ENCODE assay signal across 20 mouse cellular contexts in genomic region chr11:69048151-69048550, GRCm38 (mm10). TPM values are rescaled to one million over a fixed set of nuclear protein-coding genes. Genes with fewer than 3 reads are reported as not detected.
DNase-seq lines count a peak whose midpoint lies in the region; ATAC-seq lines count a peak whose summit lies in the region.
"Had no signal": no experiment of that assay in that cellular context is flagged by ENCODE, and none has a peak within 500 bp of the region (broad histone marks: within the 10 kb centered on the region; RNA-seq: fewer than 3 reads in every experiment).

No protein-coding gene starts in this region.

- peak; percentile 70 for DNase-seq in heart, embryonic 10.5 days (ENCODE audit: low spot score)
- no peak for DNase-seq in liver, embryonic 13.5 days
- no peak for DNase-seq in liver
- DNase-seq: adrenal gland, adult 2 months; cerebellum, adult 2 months; cerebellum, postnatal 36 days; kidney, adult 9 months; layer of hippocampus, postnatal 36 days; midbrain, embryonic 14.5 days; right cerebral cortex, postnatal 25 days; thymus, adult 18-20 months; thymus, postnatal 4 days had no signal

- no peak for ATAC-seq in heart, embryonic 12.5 days (ENCODE audit: insufficient number of reproducible peaks, low FRiP score)
- no peak for ATAC-seq in liver, embryonic 13.5 days (ENCODE audit: low read depth)
- ATAC-seq in neural tube, embryonic 12.5 days (ENCODE audit: low FRiP score, low read depth) = no peak
- no peak for ATAC-seq in neural tube, embryonic 15.5 days (ENCODE audit: low FRiP score)
- no peak for ATAC-seq in liver, embryonic 16.5 days (ENCODE audit: low read depth)
- no peak for ATAC-seq in kidney, embryonic 14.5 days (ENCODE audit: low FRiP score, low TSS enrichment)

- no peak overlapping the region for H3K4me2 ChIP-seq in heart, embryonic 12.5 days
- H3K4me2 ChIP-seq in liver, embryonic 13.5 days = peak overlapping the region; percentile 80
- H3K4me2 ChIP-seq in neural tube, embryonic 12.5 days (replicated peaks) = peak overlapping the region; percentile 89; the same call in 1 of the 2 replicates
- H3K4me2 ChIP-seq in neural tube, embryonic 15.5 days = no peak overlapping the region
- no peak overlapping the region for H3K4me2 ChIP-seq in liver, embryonic 16.5 days (ENCODE audit: low read depth, low read length)
- no peak overlapping the region for H3K4me2 ChIP-seq in kidney, embryonic 14.5 days (replicated peaks; ENCODE audit: low read depth, low read length)

- H3K27ac ChIP-seq in heart, embryonic 10.5 days = no peak overlapping the region
- H3K27ac ChIP-seq in heart, embryonic 12.5 days (ENCODE audit: poor library complexity, severe bottlenecking) = no peak overlapping the region
- H3K27ac ChIP-seq in liver, embryonic 13.5 days = no peak overlapping the region
- no peak overlapping the region for H3K27ac ChIP-seq in neural tube, embryonic 12.5 days
- H3K27ac ChIP-seq in neural tube, embryonic 15.5 days (replicated peaks) = no peak overlapping the region
- no peak overlapping the region for H3K27ac ChIP-seq in liver, embryonic 16.5 days (ENCODE audit: low read length)
- H3K27ac ChIP-seq in kidney, embryonic 14.5 days (ENCODE audit: low read depth, low read length) = no peak overlapping the region
- H3K27ac ChIP-seq: hindbrain, embryonic 14.5 days; stomach, embryonic 15.5 days had no signal

- H3K9ac ChIP-seq in heart, embryonic 12.5 days = no peak overlapping the region
- H3K9ac ChIP-seq in liver, embryonic 13.5 days = no peak overlapping the region
- H3K9ac ChIP-seq in neural tube, embryonic 12.5 days = no peak overlapping the region
- H3K9ac ChIP-seq in neural tube, embryonic 15.5 days (replicated peaks) = no peak overlapping the region
- H3K9ac ChIP-seq in liver, embryonic 16.5 days (ENCODE audit: low read depth, low read length) = no peak overlapping the region
- no peak overlapping the region for H3K9ac ChIP-seq in kidney, embryonic 14.5 days (ENCODE audit: low read depth, low read length)
- H3K9ac ChIP-seq: hindbrain, embryonic 14.5 days had no signal

- no peak overlapping the region for H3K4me3 ChIP-seq in heart, embryonic 10.5 days
- H3K4me3 ChIP-seq in heart, embryonic 12.5 days = no peak overlapping the region
- H3K4me3 ChIP-seq in liver, embryonic 13.5 days (replicated peaks) = peak overlapping the region; percentile 90
- H3K4me3 ChIP-seq in neural tube, embryonic 12.5 days = no peak overlapping the region
- H3K4me3 ChIP-seq in neural tube, embryonic 15.5 days (replicated peaks) = no peak overlapping the region
- peak overlapping the region; percentile 4 for H3K4me3 ChIP-seq in liver, embryonic 16.5 days (ENCODE audit: low read depth, low read length)
- no peak overlapping the region for H3K4me3 ChIP-seq in kidney, embryonic 14.5 days (ENCODE audit: low read length)
- H3K4me3 ChIP-seq: myocyte had no signal

- H3K9me3 ChIP-seq in heart, embryonic 10.5 days = no peaks in the 10 kb centered on the region
- H3K9me3 ChIP-seq in heart, embryonic 12.5 days (replicated peaks) = no peaks in the 10 kb centered on the region
- H3K9me3 ChIP-seq in liver, embryonic 13.5 days (replicated peaks) = no peaks in the 10 kb centered on the region
- no peaks in the 10 kb centered on the region for H3K9me3 ChIP-seq in neural tube, embryonic 12.5 days
- no peaks in the 10 kb centered on the region for H3K9me3 ChIP-seq in neural tube, embryonic 15.5 days (replicated peaks)
- no peaks in the 10 kb centered on the region for H3K9me3 ChIP-seq in liver, embryonic 16.5 days (replicated peaks; ENCODE audit: control insufficient read depth, low read length)
- no peaks in the 10 kb centered on the region for H3K9me3 ChIP-seq in kidney, embryonic 14.5 days (ENCODE audit: control insufficient read depth, low read length)
- H3K9me3 ChIP-seq: stomach, embryonic 15.5 days had no signal

- H3K36me3 ChIP-seq in heart, embryonic 10.5 days = peaks cover 50% of the 10 kb centered on the region
- peaks cover 39% of the 10 kb centered on the region for H3K36me3 ChIP-seq in heart, embryonic 12.5 days
- peaks cover 56% of the 10 kb centered on the region for H3K36me3 ChIP-seq in liver, embryonic 13.5 days
- peaks cover 28% of the 10 kb centered on the region for H3K36me3 ChIP-seq in neural tube, embryonic 12.5 days
- no peaks in the 10 kb centered on the region for H3K36me3 ChIP-seq in neural tube, embryonic 15.5 days
- H3K36me3 ChIP-seq in liver, embryonic 16.5 days (ENCODE audit: control insufficient read depth, insufficient read depth) = peaks cover 44% of the 10 kb centered on the region
- peaks cover 41% of the 10 kb centered on the region for H3K36me3 ChIP-seq in kidney, embryonic 14.5 days (ENCODE audit: control insufficient read depth, insufficient read depth, low read length)

- 90% methylated on average over 14 of the region's 14 CpGs for WGBS in heart, embryonic 10.5 days
- WGBS in heart, embryonic 12.5 days = 88% methylated on average over 14 of the region's 14 CpGs
- 86% methylated on average over 14 of the region's 14 CpGs for WGBS in liver, embryonic 13.5 days (ENCODE audit: insufficient replicate concordance)
- 94% methylated on average over 14 of the region's 14 CpGs for WGBS in neural tube, embryonic 12.5 days
- 95% methylated on average over 14 of the region's 14 CpGs for whole genome bisulfite sequencing in neural tube, embryonic 15.5 days
- WGBS in liver, embryonic 16.5 days (ENCODE audit: insufficient replicate concordance) = 87% methylated on average over 14 of the region's 14 CpGs
- 93% methylated on average over 14 of the region's 14 CpGs for WGBS in kidney, embryonic 14.5 days

- no peaks in the 10 kb centered on the region for H3K27me3 ChIP-seq in heart, embryonic 10.5 days (ENCODE audit: insufficient read depth, poor library complexity, severe bottlenecking)
- no peaks in the 10 kb centered on the region for H3K27me3 ChIP-seq in heart, embryonic 12.5 days (replicated peaks)
- H3K27me3 ChIP-seq in liver, embryonic 13.5 days = no peaks in the 10 kb centered on the region
- H3K27me3 ChIP-seq in neural tube, embryonic 12.5 days (replicated peaks) = no peaks in the 10 kb centered on the region
- H3K27me3 ChIP-seq in neural tube, embryonic 15.5 days (replicated peaks) = no peaks in the 10 kb centered on the region
- H3K27me3 ChIP-seq in liver, embryonic 16.5 days (ENCODE audit: control insufficient read depth, insufficient read depth, low read depth, low read length) = no peaks in the 10 kb centered on the region
- no peaks in the 10 kb centered on the region for H3K27me3 ChIP-seq in kidney, embryonic 14.5 days (ENCODE audit: control insufficient read depth, insufficient read depth, low read length)
- H3K27me3 ChIP-seq: stomach, embryonic 15.5 days had no signal

- H3K4me1 ChIP-seq in heart, embryonic 10.5 days = peaks cover 24% of the 10 kb centered on the region
- H3K4me1 ChIP-seq in heart, embryonic 12.5 days (replicated peaks) = peaks cover 28% of the 10 kb centered on the region
- H3K4me1 ChIP-seq in liver, embryonic 13.5 days (replicated peaks) = peaks cover 65% of the 10 kb centered on the region
- peaks cover 13% of the 10 kb centered on the region for H3K4me1 ChIP-seq in neural tube, embryonic 12.5 days
- H3K4me1 ChIP-seq in neural tube, embryonic 15.5 days = peaks cover 12% of the 10 kb centered on the region
- peaks cover 24% of the 10 kb centered on the region for H3K4me1 ChIP-seq in liver, embryonic 16.5 days (ENCODE audit: control insufficient read depth, low read depth, low read length)
- H3K4me1 ChIP-seq in kidney, embryonic 14.5 days (ENCODE audit: control insufficient read depth, insufficient read depth, low read length) = peaks cover 15% of the 10 kb centered on the region

RNA-seq across cellular contexts. Expression of gene Aurkb, which starts 2.7 kb away (rescaled TPM):
- polyA plus RNA-seq in heart, embryonic 10.5 days (2016; fragmentation: Nextera tagmentation; extraction: Ambion mirVana) = 110 and 147 TPM in 2 replicates
- polyA plus RNA-seq in heart, embryonic 12.5 days (2016; fragmentation: Nextera tagmentation; extraction: Ambion mirVana) = 79.4 and 85.9 TPM in 2 replicates
- 116 and 123 TPM in 2 replicates for polyA plus RNA-seq in liver, embryonic 13.5 days (2015; fragmentation: Nextera tagmentation; extraction: Ambion mirVana)
- polyA plus RNA-seq in neural tube, embryonic 12.5 days (2016; fragmentation: Nextera tagmentation; extraction: Ambion mirVana) = 95.5 and 98.4 TPM in 2 replicates
- 15.6 and 47.4 TPM in 2 replicates for polyA plus RNA-seq in neural tube, embryonic 15.5 days (2015; fragmentation: Nextera tagmentation; extraction: Ambion mirVana)
- polyA plus RNA-seq in liver, embryonic 16.5 days (2015; fragmentation: Nextera tagmentation; extraction: Ambion mirVana) = 101 and 107 TPM in 2 replicates
- polyA plus RNA-seq in kidney, embryonic 14.5 days (2014; fragmentation: Nextera tagmentation; extraction: Ambion mirVana) = 145 and 155 TPM in 2 replicates

RNA-seq across cellular contexts. Expression of gene Borcs6, which starts 11.4 kb away (rescaled TPM):
- 8.2 and 9.0 TPM in 2 replicates for polyA plus RNA-seq in heart, embryonic 10.5 days (2016; fragmentation: Nextera tagmentation; extraction: Ambion mirVana)
- polyA plus RNA-seq in heart, embryonic 12.5 days (2016; fragmentation: Nextera tagmentation; extraction: Ambion mirVana) = 10.7 and 13.6 TPM in 2 replicates
- 3.5 TPM in 2 replicates for polyA plus RNA-seq in liver, embryonic 13.5 days (2015; fragmentation: Nextera tagmentation; extraction: Ambion mirVana)
- 17.9 and 18.9 TPM in 2 replicates for polyA plus RNA-seq in neural tube, embryonic 12.5 days (2016; fragmentation: Nextera tagmentation; extraction: Ambion mirVana)
- 20.6 and 24.0 TPM in 2 replicates for polyA plus RNA-seq in neural tube, embryonic 15.5 days (2015; fragmentation: Nextera tagmentation; extraction: Ambion mirVana)
- polyA plus RNA-seq in liver, embryonic 16.5 days (2015; fragmentation: Nextera tagmentation; extraction: Ambion mirVana) = 3.1 and 3.6 TPM in 2 replicates
- 6.6 and 7.5 TPM in 2 replicates for polyA plus RNA-seq in kidney, embryonic 14.5 days (2014; fragmentation: Nextera tagmentation; extraction: Ambion mirVana)

RNA-seq across cellular contexts. Expression of gene Tmem107, which starts 22.5 kb away (rescaled TPM):
- 29.1 and 30.4 TPM in 2 replicates for polyA plus RNA-seq in heart, embryonic 10.5 days (2016; fragmentation: Nextera tagmentation; extraction: Ambion mirVana)
- polyA plus RNA-seq in heart, embryonic 12.5 days (2016; fragmentation: Nextera tagmentation; extraction: Ambion mirVana) = 30.6 and 31.5 TPM in 2 replicates
- 30.8 and 31.7 TPM in 2 replicates for polyA plus RNA-seq in liver, embryonic 13.5 days (2015; fragmentation: Nextera tagmentation; extraction: Ambion mirVana)
- polyA plus RNA-seq in neural tube, embryonic 12.5 days (2016; fragmentation: Nextera tagmentation; extraction: Ambion mirVana) = 36.1 and 39.8 TPM in 2 replicates
- 33.3 and 39.2 TPM in 2 replicates for polyA plus RNA-seq in neural tube, embryonic 15.5 days (2015; fragmentation: Nextera tagmentation; extraction: Ambion mirVana)
- polyA plus RNA-seq in liver, embryonic 16.5 days (2015; fragmentation: Nextera tagmentation; extraction: Ambion mirVana) = 20.2 and 21.7 TPM in 2 replicates
- 62.2 and 73.8 TPM in 2 replicates for polyA plus RNA-seq in kidney, embryonic 14.5 days (2014; fragmentation: Nextera tagmentation; extraction: Ambion mirVana)

RNA-seq across cellular contexts. Expression of gene Ctc1, which starts 32.4 kb away (rescaled TPM):
- 69.0 and 76.7 TPM in 2 replicates for polyA plus RNA-seq in heart, embryonic 10.5 days (2016; fragmentation: Nextera tagmentation; extraction: Ambion mirVana)
- 60.8 and 62.7 TPM in 2 replicates for polyA plus RNA-seq in heart, embryonic 12.5 days (2016; fragmentation: Nextera tagmentation; extraction: Ambion mirVana)
- polyA plus RNA-seq in liver, embryonic 13.5 days (2015; fragmentation: Nextera tagmentation; extraction: Ambion mirVana) = 16.9 and 20.3 TPM in 2 replicates
- 60.8 and 66.8 TPM in 2 replicates for polyA plus RNA-seq in neural tube, embryonic 12.5 days (2016; fragmentation: Nextera tagmentation; extraction: Ambion mirVana)
- 53.4 and 55.0 TPM in 2 replicates for polyA plus RNA-seq in neural tube, embryonic 15.5 days (2015; fragmentation: Nextera tagmentation; extraction: Ambion mirVana)
- 17.2 and 23.0 TPM in 2 replicates for polyA plus RNA-seq in liver, embryonic 16.5 days (2015; fragmentation: Nextera tagmentation; extraction: Ambion mirVana)
- polyA plus RNA-seq in kidney, embryonic 14.5 days (2014; fragmentation: Nextera tagmentation; extraction: Ambion mirVana) = 44.2 and 62.3 TPM in 2 replicates

RNA-seq across cellular contexts. Expression of gene Pfas, which starts 39.9 kb away (rescaled TPM):
- polyA plus RNA-seq in heart, embryonic 10.5 days (2016; fragmentation: Nextera tagmentation; extraction: Ambion mirVana) = 30.9 and 35.6 TPM in 2 replicates
- polyA plus RNA-seq in heart, embryonic 12.5 days (2016; fragmentation: Nextera tagmentation; extraction: Ambion mirVana) = 20.7 and 21.5 TPM in 2 replicates
- 32.4 and 33.2 TPM in 2 replicates for polyA plus RNA-seq in liver, embryonic 13.5 days (2015; fragmentation: Nextera tagmentation; extraction: Ambion mirVana)
- polyA plus RNA-seq in neural tube, embryonic 12.5 days (2016; fragmentation: Nextera tagmentation; extraction: Ambion mirVana) = 26.3 and 30.9 TPM in 2 replicates
- polyA plus RNA-seq in neural tube, embryonic 15.5 days (2015; fragmentation: Nextera tagmentation; extraction: Ambion mirVana) = 15.5 and 20.2 TPM in 2 replicates
- 13.7 and 15.4 TPM in 2 replicates for polyA plus RNA-seq in liver, embryonic 16.5 days (2015; fragmentation: Nextera tagmentation; extraction: Ambion mirVana)
- 33.7 and 47.7 TPM in 2 replicates for polyA plus RNA-seq in kidney, embryonic 14.5 days (2014; fragmentation: Nextera tagmentation; extraction: Ambion mirVana)

Comparison
In these comparisons a context has a peak if more than half of its experiments do, and no peak if none do; other contexts are left out.
1. H3K4me2 ChIP-seq: peak in liver, embryonic 13.5 days (single experiment) and neural tube, embryonic 12.5 days (single experiment); none in heart, embryonic 12.5 days (single experiment), neural tube, embryonic 15.5 days (single experiment), liver, embryonic 16.5 days (single experiment) and kidney, embryonic 14.5 days (single experiment).
2. H3K4me3 ChIP-seq: peak in liver, embryonic 13.5 days (single experiment) and liver, embryonic 16.5 days (single experiment); none in heart, embryonic 10.5 days (single experiment), heart, embryonic 12.5 days (single experiment), neural tube, embryonic 12.5 days (single experiment), neural tube, embryonic 15.5 days (single experiment) and kidney, embryonic 14.5 days (single experiment).